Mouse (Mus musculus) neutrophil, adult 5-6 weeks (primary cell): ENCODE results near the gene Avil. TPM values are rescaled to one million over a fixed set of nuclear protein-coding genes. Genes with fewer than 3 reads are reported as not detected.

Experiments
- ATAC-seq: fragments of 151-379, 151-347 bp; 2 replicates; pipeline ENCODE4 v1.8.0; 2017; ENCODE audit warnings: mild to moderate bottlenecking, moderate TSS enrichment; ENCODE audit not compliant: insufficient number of reproducible peaks, poor library complexity, low FRiP score, severe bottlenecking; ENCODE audit errors: extremely low read depth
- total RNA-seq: library from RNA; stranded (forward); fragments of 200-1000 nt; gene quantifications from 2 replicates; pipeline ENCODE4 v1.2.3, GENCODE M21; 2017

The Avil gene
- total RNA-seq, 1 experiment from 2014 or later: 2.1 TPM

- ATAC-seq: no peak
Measured at GRCm38 (mm10) chr10:127003334-127003733, 2.8 kb downstream of the Avil start.

- ATAC-seq: no peak
Measured at GRCm38 (mm10) chr10:127003806-127004205, 3.3 kb downstream of the Avil start.

GRCm38 (mm10) chr10:127016488-127016887 lies 16.0 kb downstream of the Avil start:
- no peak for ATAC-seq

- no peak for ATAC-seq
Measured at GRCm38 (mm10) chr10:127017071-127017470, 16.6 kb downstream of the Avil start.

GRCm38 (mm10) chr10:127018422-127018821 lies 17.9 kb downstream of the Avil start:
- no peak for ATAC-seq

- peak; percentile 95 for ATAC-seq
Measured at GRCm38 (mm10) chr10:127030336-127031296, 30.1 kb downstream of the Avil start, which contains the start of gene Tsfm. Gene Tsfm, minus strand, starts transcription at chr10:127030840.

- no peak for ATAC-seq
Measured at GRCm38 (mm10) chr10:127033301-127033741, 32.8 kb downstream of the Avil start.

- no peak for ATAC-seq
Measured at GRCm38 (mm10) chr10:127036273-127036672, 35.8 kb downstream of the Avil start.

- no peak for ATAC-seq
Measured at GRCm38 (mm10) chr10:127037641-127038040, 37.1 kb downstream of the Avil start.

GRCm38 (mm10) chr10:127040569-127041214 lies 40.2 kb downstream of the Avil start:
- no peak for ATAC-seq

- ATAC-seq: no peak
Measured at GRCm38 (mm10) chr10:127041274-127041766, 40.8 kb downstream of the Avil start, which contains the start of the genes Mettl1 and Eef1akmt3. Gene Mettl1, plus strand, starts transcription at chr10:127041414. Gene Eef1akmt3, minus strand, starts transcription at chr10:127041513.

- peak; percentile 65 for ATAC-seq
Measured at GRCm38 (mm10) chr10:127041774-127042338, 41.3 kb downstream of the Avil start.

GRCm38 (mm10) chr10:127042468-127043115 lies 42.1 kb downstream of the Avil start:
- no peak for ATAC-seq

- ATAC-seq: no peak
Measured at GRCm38 (mm10) chr10:127043187-127043586, 42.7 kb downstream of the Avil start.

GRCm38 (mm10) chr10:127047954-127048353 lies 47.4 kb downstream of the Avil start, which contains the start of gene Cyp27b1:
Gene Cyp27b1, plus strand, starts transcription at chr10:127048250.
- no peak for ATAC-seq

- ATAC-seq: no peak
Measured at GRCm38 (mm10) chr10:127048608-127049394, 48.3 kb downstream of the Avil start.

GRCm38 (mm10) chr10:127049395-127050118 lies 49.0 kb downstream of the Avil start:
- ATAC-seq: peak; percentile 33; the same call in 1 of the 2 replicates
